Mouse (Mus musculus) stomach, embryonic 15.5 days (tissue): ENCODE results near the gene Slc7a5. TPM values are rescaled to one million over a fixed set of nuclear protein-coding genes. Genes with fewer than 3 reads are reported as not detected.

Source experiments
- ATAC-seq: fragments of 200-750 bp; cut with Nextera tagmentation; 2 replicates; pipeline ENCODE4 v1.8.0; 2017; ENCODE audit warnings: low read depth, moderate number of reproducible peaks, moderate TSS enrichment; ENCODE audit not compliant: insufficient read depth, low FRiP score
- H3K27ac ChIP-seq: fragments of 300-500 bp; sonication (generic); 2 replicates; pipeline ENCODE4 v1.5.1; 2015; ENCODE audit warnings: mild to moderate bottlenecking, inconsistent platforms
- H3K27me3 ChIP-seq: fragments of 300-500 bp; sonication (generic); replicated peaks from 2 replicates; pipeline ENCODE4 v1.6.1; 2015; ENCODE audit warnings: inconsistent platforms
- H3K36me3 ChIP-seq: fragments of 300-500 bp; sonication (generic); 2 replicates; pipeline ENCODE4 v1.6.1; 2015; ENCODE audit warnings: inconsistent platforms
- H3K4me1 ChIP-seq: fragments of 300-500 bp; sonication (generic); 2 replicates; pipeline ENCODE4 v1.6.1; 2015; ENCODE audit warnings: inconsistent platforms
- H3K4me2 ChIP-seq: fragments of 300-500 bp; sonication (generic); 2 replicates; pipeline ENCODE4 v1.6.1; 2015; ENCODE audit warnings: mild to moderate bottlenecking, inconsistent platforms
- H3K4me3 ChIP-seq: fragments of 300-500 bp; sonication (generic); replicated peaks from 2 replicates; pipeline ENCODE4 v1.5.1; 2015; ENCODE audit warnings: inconsistent platforms
- H3K9ac ChIP-seq: fragments of 300-500 bp; sonication (generic); 2 replicates; pipeline ENCODE4 v1.6.1; 2015; ENCODE audit warnings: inconsistent platforms
- H3K9me3 ChIP-seq: fragments of 300-500 bp; sonication (generic); 2 replicates; pipeline ENCODE4 v1.6.1; 2016; ENCODE audit warnings: inconsistent platforms
- WGBS: fragments of 180-500 bp; shearing (Covaris S2); methylation state at CpG from one replicate; pipeline ENCODE4 v1.1.7; 2015; 5-methylcytosine and 5-hydroxymethylcytosine counted together
- polyA plus RNA-seq: library from polyadenylated mRNA; unstranded; fragments of >200 nt; fragmentation: Nextera tagmentation; extraction: Ambion mirVana; gene quantifications from 2 replicates; pipeline ENCODE4 v1.2.1, GENCODE M21; 2015

The Slc7a5 gene
- polyA plus RNA-seq, 1 experiment from 2014 or later, result 22.7 TPM

DNA sequence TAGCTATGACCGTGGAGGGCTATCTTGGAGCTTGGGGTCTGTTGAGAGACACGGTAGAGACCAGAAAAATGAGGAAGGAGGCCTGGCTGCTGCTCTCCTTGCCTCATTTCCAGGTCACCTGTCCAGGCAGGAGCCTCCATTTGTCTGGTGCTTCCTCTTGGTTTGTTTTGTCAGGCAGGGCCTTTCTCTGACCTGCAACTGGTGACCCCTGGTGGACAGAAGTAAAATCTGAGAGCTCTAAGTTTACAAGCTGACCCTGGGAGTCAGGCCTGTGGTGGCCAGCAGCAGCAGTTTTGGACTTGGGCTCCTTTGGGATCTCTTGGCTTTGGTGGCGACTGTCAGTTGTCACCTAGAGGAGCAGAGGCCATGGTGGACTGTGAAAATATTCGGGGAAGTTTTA lies 27.0 kb upstream of the Slc7a5 start:
- no peak overlapping the region for H3K9ac ChIP-seq
- H3K27ac ChIP-seq, result no peak overlapping the region
- H3K4me2 ChIP-seq, result no peak overlapping the region
- no peak overlapping the region for H3K4me3 ChIP-seq
- H3K4me1 ChIP-seq, result peaks cover 10% of the 10 kb centered on the region; the same call in 1 of the 2 replicates
- ATAC-seq, result no peak
- WGBS, result 39% methylated on average over 4 of the region's 4 CpGs
- no peaks in the 10 kb centered on the region for H3K9me3 ChIP-seq
- no peaks in the 10 kb centered on the region for H3K36me3 ChIP-seq
- H3K27me3 ChIP-seq, result no peaks in the 10 kb centered on the region

DNA sequence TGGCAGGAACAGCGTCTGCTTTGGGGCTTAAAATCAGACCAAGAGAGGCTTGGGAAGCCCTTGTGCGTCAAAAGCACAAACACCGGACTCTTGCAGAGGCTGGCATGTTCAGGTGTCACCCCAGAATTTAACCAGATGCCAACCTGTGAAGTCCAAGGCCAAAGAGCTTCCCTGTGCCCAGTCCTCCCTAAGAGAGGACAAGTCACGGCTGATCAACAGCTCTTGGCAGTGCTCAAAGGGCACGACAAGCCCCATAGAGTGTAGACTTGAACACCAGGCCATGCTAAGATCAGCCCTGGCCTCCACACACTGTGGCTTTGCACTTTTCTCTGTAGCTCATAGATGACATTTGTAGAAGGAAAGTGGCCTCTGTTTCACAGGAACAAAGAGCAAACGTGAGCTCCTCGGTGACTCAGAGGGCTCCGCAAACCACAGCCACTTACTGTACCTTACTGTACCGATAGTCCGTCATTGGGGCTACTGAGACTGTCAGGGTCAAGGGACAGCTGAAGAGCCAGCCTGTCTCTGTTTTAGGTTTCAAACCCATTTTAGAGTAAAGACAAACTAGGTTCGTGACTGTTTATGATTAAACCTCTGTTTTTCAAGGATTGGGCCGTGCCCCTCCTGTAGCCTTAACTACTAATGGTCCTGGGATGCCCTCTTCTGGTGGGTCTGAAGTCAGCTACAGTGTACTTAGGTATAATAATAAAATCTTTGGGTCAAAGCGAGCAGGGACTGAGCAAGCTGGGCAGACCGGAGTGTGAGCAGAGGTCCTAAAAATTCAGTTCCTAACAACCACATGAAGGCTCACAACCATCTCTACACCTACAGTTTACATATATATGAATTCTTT lies 25.4 kb upstream of the Slc7a5 start:
- Histone ChIP-seq H3K4me3 (no peak overlapping the region), H3K9ac (no peak overlapping the region), H3K36me3 (no peaks in the 10 kb centered on the region), H3K4me2 (no peak overlapping the region), H3K27me3 (no peaks in the 10 kb centered on the region), H3K9me3 (no peaks in the 10 kb centered on the region), H3K4me1 (peaks cover 10% of the 10 kb centered on the region; the same call in 1 of the 2 replicates), H3K27ac (no peak overlapping the region)
- ATAC-seq, result no peak
- WGBS, result 85% methylated on average over 14 of the region's 14 CpGs

DNA sequence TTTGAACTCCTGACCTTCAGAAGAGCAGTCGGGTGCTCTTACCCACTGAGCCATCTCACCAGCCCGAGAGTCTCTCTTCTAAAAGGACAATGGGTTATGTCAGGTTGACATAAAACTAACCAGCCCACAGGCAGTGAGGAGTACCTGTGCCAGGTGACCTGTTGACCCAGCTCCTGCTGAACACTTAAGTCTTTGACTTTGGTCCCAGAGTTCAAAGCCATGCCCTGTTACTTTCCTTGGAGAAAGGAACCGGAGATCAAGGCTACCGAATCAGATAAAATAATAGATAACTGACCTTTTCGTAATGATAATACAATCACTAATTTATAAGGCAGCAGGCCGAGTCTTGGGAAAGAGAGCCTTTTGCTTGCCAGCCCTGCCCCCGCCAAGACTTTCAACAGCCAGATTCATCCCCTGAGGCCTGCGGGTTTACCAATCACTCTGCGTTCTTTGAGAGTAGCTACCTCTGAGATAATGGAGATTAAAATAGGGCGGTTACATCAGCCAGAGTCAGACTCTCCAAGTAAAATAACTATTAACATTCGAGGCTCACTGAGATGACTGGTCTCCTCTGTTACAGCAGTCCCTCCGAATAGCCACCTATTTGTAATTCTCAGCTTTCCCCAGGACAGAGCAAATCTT lies 24.7 kb upstream of the Slc7a5 start:
- Histone ChIP-seq H3K27ac (no peak overlapping the region), H3K36me3 (no peaks in the 10 kb centered on the region), H3K4me3 (no peak overlapping the region), H3K4me2 (no peak overlapping the region), H3K9ac (no peak overlapping the region), H3K4me1 (peaks cover 10% of the 10 kb centered on the region; the same call in 1 of the 2 replicates), H3K9me3 (no peaks in the 10 kb centered on the region), H3K27me3 (no peaks in the 10 kb centered on the region)
- WGBS, result 78% methylated on average over 12 of the region's 12 CpGs
- no peak for ATAC-seq

DNA sequence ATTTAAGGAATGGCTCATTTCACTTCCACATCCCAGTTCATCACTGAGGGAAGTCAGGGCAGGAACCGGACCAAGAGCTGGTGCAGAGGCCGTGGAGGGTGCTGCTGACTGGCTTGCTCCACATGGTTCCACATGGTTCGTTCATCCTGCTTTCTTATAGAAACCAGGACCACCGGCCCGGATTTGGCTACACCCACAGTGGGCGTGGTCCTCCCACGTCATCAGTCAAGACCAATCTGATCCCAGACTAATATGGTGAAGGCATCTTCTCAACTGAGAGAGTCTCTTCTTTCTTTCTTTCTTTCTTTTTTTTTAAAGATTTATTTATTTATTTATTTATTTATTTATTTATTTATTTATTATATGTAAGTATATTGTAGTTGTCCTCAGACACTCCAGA lies 24.1 kb upstream of the Slc7a5 start:
- Histone ChIP-seq H3K9me3 (no peaks in the 10 kb centered on the region), H3K27me3 (no peaks in the 10 kb centered on the region), H3K4me1 (peaks cover 10% of the 10 kb centered on the region; the same call in 1 of the 2 replicates), H3K9ac (no peak overlapping the region), H3K4me3 (no peak overlapping the region), H3K27ac (no peak overlapping the region), H3K4me2 (no peak overlapping the region), H3K36me3 (no peaks in the 10 kb centered on the region)
- WGBS, result 87% methylated on average over 7 of the region's 7 CpGs
- no peak for ATAC-seq

- H3K36me3 ChIP-seq, result no peaks in the 10 kb centered on the region
- no peak overlapping the region for H3K4me3 ChIP-seq
- H3K9me3 ChIP-seq, result no peaks in the 10 kb centered on the region
- 79% methylated on average over 4 of the region's 4 CpGs for WGBS
- H3K27ac ChIP-seq, result no peak overlapping the region
- no peak overlapping the region for H3K4me2 ChIP-seq
- no peak for ATAC-seq
- H3K27me3 ChIP-seq, result no peaks in the 10 kb centered on the region
- no peak overlapping the region for H3K9ac ChIP-seq
- peaks cover 4% of the 10 kb centered on the region; the same call in 1 of the 2 replicates for H3K4me1 ChIP-seq
Observed at GRCm38 (mm10) chr8:121930047-121930446, 22.6 kb upstream of the Slc7a5 start.

DNA sequence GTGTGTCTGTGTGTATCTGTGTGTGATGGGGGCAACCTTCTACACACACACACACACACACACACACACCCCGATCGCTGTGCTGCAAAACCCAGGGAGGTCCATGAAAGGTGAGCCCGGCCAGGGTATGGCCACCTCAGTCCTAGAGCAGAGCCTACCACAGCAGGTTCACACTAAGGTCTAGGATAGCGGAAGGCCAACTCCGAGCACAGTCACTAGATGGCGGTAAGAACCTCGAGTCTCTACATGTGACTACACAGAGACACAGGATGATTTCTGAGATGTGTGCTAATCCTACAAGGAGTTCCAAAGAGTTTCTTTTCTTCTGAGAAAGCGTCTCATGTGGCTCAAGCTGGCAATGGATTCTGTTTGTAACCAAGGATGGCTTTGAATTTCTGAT lies 19.8 kb upstream of the Slc7a5 start:
- ATAC-seq, result no peak
- Histone ChIP-seq H3K4me1 (peaks cover 5% of the 10 kb centered on the region), H3K9me3 (no peaks in the 10 kb centered on the region), H3K9ac (no peak overlapping the region), H3K4me2 (no peak overlapping the region), H3K4me3 (no peak overlapping the region), H3K36me3 (no peaks in the 10 kb centered on the region), H3K27me3 (no peaks in the 10 kb centered on the region), H3K27ac (no peak overlapping the region)
- WGBS, result 34% methylated on average over 8 of the region's 8 CpGs

DNA sequence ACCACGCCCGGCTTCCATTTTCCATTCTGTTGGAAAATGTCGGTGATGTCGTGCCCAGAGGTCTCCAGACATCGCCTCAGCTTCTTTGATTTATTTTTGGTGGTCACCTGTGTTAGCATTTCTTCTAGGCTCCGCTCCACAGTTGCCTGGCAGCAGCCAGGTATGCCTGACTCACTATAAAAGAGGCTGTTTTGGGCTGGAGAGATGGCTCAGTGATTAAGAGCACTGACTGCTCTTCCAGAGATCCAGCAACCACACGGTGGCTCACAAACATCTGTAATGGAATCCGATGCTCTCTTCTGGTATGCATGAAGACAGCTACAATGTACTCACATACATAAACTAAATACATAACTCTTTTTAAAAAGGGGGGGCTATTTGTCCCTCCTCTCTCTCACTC lies 18.8 kb upstream of the Slc7a5 start:
- no peak overlapping the region for H3K4me3 ChIP-seq
- 60% methylated on average over 8 of the region's 8 CpGs for WGBS
- H3K36me3 ChIP-seq, result no peaks in the 10 kb centered on the region

DNA sequence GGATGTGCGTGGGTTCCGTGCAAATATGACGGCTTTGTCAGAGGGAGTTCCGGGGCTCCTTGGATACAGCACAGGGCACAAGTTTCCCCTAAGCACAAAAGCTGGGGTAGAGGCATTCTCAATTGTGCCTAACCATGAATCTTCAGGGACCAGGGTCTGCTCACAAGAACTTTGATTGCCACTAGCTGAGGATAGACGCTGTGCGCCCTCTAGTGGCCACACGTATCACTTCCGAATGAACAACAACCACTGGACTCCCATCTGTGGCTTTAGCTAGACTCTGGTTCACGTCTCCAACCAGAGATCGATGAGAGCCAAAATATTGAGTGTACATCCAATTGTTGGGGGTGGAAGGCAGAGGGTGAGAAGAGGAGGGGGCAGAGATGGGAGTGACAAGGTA lies 18.1 kb upstream of the Slc7a5 start:
- H3K27ac ChIP-seq, result no peak overlapping the region
- ATAC-seq, result no peak
- no peaks in the 10 kb centered on the region for H3K9me3 ChIP-seq
- no peaks in the 10 kb centered on the region for H3K36me3 ChIP-seq
- no peaks in the 10 kb centered on the region for H3K27me3 ChIP-seq
- no peak overlapping the region for H3K4me3 ChIP-seq
- no peak overlapping the region for H3K4me2 ChIP-seq
- peaks cover 15% of the 10 kb centered on the region for H3K4me1 ChIP-seq
- H3K9ac ChIP-seq, result no peak overlapping the region
- WGBS, result 29% methylated on average over 10 of the region's 10 CpGs

More for the DNA sequence above, 18.8 kb upstream of the Slc7a5 start:
- no peaks in the 10 kb centered on the region for H3K9me3 ChIP-seq
- H3K27me3 ChIP-seq, result no peaks in the 10 kb centered on the region
- H3K27ac ChIP-seq, result no peak overlapping the region
- H3K9ac ChIP-seq, result no peak overlapping the region
- H3K4me1 ChIP-seq, result peaks cover 15% of the 10 kb centered on the region
- ATAC-seq, result no peak
- H3K4me2 ChIP-seq, result no peak overlapping the region

- H3K4me1 ChIP-seq, result peaks cover 15% of the 10 kb centered on the region
- WGBS, result 80% methylated on average over 5 of the region's 5 CpGs
- no peak overlapping the region for H3K27ac ChIP-seq
- no peak overlapping the region for H3K4me3 ChIP-seq
- no peak overlapping the region for H3K4me2 ChIP-seq
- H3K9me3 ChIP-seq, result no peaks in the 10 kb centered on the region
- no peaks in the 10 kb centered on the region for H3K27me3 ChIP-seq
- no peaks in the 10 kb centered on the region for H3K36me3 ChIP-seq
- H3K9ac ChIP-seq, result no peak overlapping the region
- ATAC-seq, result no peak
Observed at GRCm38 (mm10) chr8:121924681-121925080, 17.2 kb upstream of the Slc7a5 start.

GRCm38 (mm10) chr8:121922101-121922500 lies 14.6 kb upstream of the Slc7a5 start:
- ATAC-seq, result peak; percentile 73; the same call in 1 of the 2 replicates
- no peak overlapping the region for H3K4me3 ChIP-seq
- no peaks in the 10 kb centered on the region for H3K9me3 ChIP-seq
- peaks cover 15% of the 10 kb centered on the region for H3K4me1 ChIP-seq
- no peaks in the 10 kb centered on the region for H3K27me3 ChIP-seq
- peak overlapping the region; percentile 61 for H3K27ac ChIP-seq
- H3K36me3 ChIP-seq, result no peaks in the 10 kb centered on the region
- no peak overlapping the region for H3K4me2 ChIP-seq
- H3K9ac ChIP-seq, result no peak overlapping the region
- 28% methylated on average over 8 of the region's 8 CpGs for WGBS

- no peak overlapping the region for H3K9ac ChIP-seq
- H3K27me3 ChIP-seq, result no peaks in the 10 kb centered on the region
- no peaks in the 10 kb centered on the region for H3K36me3 ChIP-seq
- H3K27ac ChIP-seq, result peak overlapping the region; percentile 61
- no peaks in the 10 kb centered on the region for H3K9me3 ChIP-seq
- no peak for ATAC-seq
- H3K4me1 ChIP-seq, result peaks cover 15% of the 10 kb centered on the region
- no peak overlapping the region for H3K4me2 ChIP-seq
- 81% methylated on average over 8 of the region's 8 CpGs for WGBS
- no peak overlapping the region for H3K4me3 ChIP-seq
Observed at GRCm38 (mm10) chr8:121921582-121921981, 14.1 kb upstream of the Slc7a5 start.

GRCm38 (mm10) chr8:121919731-121920130 lies 12.2 kb upstream of the Slc7a5 start:
- 38% methylated on average over 3 of the region's 3 CpGs for WGBS
- H3K9ac ChIP-seq, result no peak overlapping the region
- no peak for ATAC-seq

More at GRCm38 (mm10) chr8:121919731-121920130, 12.2 kb upstream of the Slc7a5 start:
- H3K36me3 ChIP-seq, result no peaks in the 10 kb centered on the region
- no peak overlapping the region for H3K4me2 ChIP-seq
- H3K4me1 ChIP-seq, result peaks cover 15% of the 10 kb centered on the region
- H3K9me3 ChIP-seq, result no peaks in the 10 kb centered on the region
- H3K27ac ChIP-seq, result no peak overlapping the region
- H3K27me3 ChIP-seq, result no peaks in the 10 kb centered on the region
- no peak overlapping the region for H3K4me3 ChIP-seq
